Mouse (Mus musculus) erythroid progenitor cell, adult 5-6 weeks (primary cell): ENCODE data around the gene Echdc3. TPM values are rescaled to one million over a fixed set of nuclear protein-coding genes. Genes with fewer than 3 reads are reported as not detected.

Experiments used
- total RNA-seq, 2 experiments: library from RNA; stranded (forward) in 1 of 2; stranded (reverse) in 1 of 2; fragments of 150-400 nt in 1 of 2; fragments of 186-747, 209-891 nt in 1 of 2; gene quantifications; 2 replicates each; pipeline versions ENCODE4 v1.2.3 to v1.2.4; 2015 to 2017; ENCODE audit warnings: low replicate concordance in 2 of 2

Echdc3 gene
- total RNA-seq, 2 experiments from 2014 or later, result not detected

Other genes with a start within 250 kb of the Echdc3 start
- gene Proser2, start 82.8 kb downstream of the Echdc3 start, total RNA-seq (2015; ENCODE audit: low replicate concordance), result 2.5 TPM in 1 of 2 replicates, not detected in the other
- not detected in 2 replicates for gene Proser2, start 82.8 kb downstream of the Echdc3 start, total RNA-seq (2017; ENCODE audit: low replicate concordance)
- 18.0 and 30.3 TPM in 2 replicates for gene Usp6nl, start 109.6 kb upstream of the Echdc3 start, total RNA-seq (2015; ENCODE audit: low replicate concordance)
- gene Usp6nl, start 109.6 kb upstream of the Echdc3 start, total RNA-seq (2017; ENCODE audit: low replicate concordance), result 26.6 and 47.0 TPM in 2 replicates